Mouse (Mus musculus): ENCODE measurements around the gene Gan. TPM values are rescaled to one million over a fixed set of nuclear protein-coding genes. Genes with fewer than 3 reads are reported as not detected.

Gene Gan
- polyA plus RNA-seq, 1 experiment from 2014 or later = 0.63 TPM

DNA sequence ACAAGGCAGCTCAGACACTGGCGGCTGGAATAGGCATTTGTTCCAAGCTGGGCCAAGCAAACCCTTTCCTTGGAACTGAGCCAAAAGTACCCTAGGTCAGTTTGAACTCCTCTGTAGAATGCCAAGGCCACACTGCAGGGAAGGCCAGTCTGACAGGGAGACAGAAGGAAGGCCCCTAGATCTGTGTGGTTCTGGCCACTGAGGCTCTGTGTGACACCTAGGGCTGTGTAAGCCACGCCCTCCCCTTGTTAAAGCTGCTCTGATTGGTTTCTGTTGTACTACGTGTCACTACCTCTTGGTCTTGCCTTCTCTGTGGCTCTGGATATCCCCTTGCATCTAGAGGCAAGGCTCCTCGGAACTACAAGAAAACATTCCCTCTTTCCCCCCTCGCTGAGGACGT lies 86.7 kb downstream of the Gan start:
- Histone ChIP-seq H3K4me2 (ENCODE audit: low read depth, low read length) (no peak overlapping the region), H3K9ac (ENCODE audit: low read depth, low read length) (no peak overlapping the region), H3K4me1 (ENCODE audit: control insufficient read depth, low read depth, low read length) (no peaks in the 10 kb centered on the region), H3K4me3 (ENCODE audit: low read depth, low read length) (no peak overlapping the region), H3K27me3 (ENCODE audit: control insufficient read depth, insufficient read depth, low read depth, low read length) (no peaks in the 10 kb centered on the region), H3K9me3 (replicated peaks; ENCODE audit: control insufficient read depth, low read length) (no peaks in the 10 kb centered on the region), H3K36me3 (ENCODE audit: control insufficient read depth, insufficient read depth) (no peaks in the 10 kb centered on the region), H3K27ac (ENCODE audit: low read length) (no peak overlapping the region)
- ATAC-seq (ENCODE audit: low read depth) = peak; percentile 54; the same call in 1 of the 2 replicates
- 55% methylated on average over 6 of the region's 6 CpGs for WGBS (ENCODE audit: insufficient replicate concordance)

DNA sequence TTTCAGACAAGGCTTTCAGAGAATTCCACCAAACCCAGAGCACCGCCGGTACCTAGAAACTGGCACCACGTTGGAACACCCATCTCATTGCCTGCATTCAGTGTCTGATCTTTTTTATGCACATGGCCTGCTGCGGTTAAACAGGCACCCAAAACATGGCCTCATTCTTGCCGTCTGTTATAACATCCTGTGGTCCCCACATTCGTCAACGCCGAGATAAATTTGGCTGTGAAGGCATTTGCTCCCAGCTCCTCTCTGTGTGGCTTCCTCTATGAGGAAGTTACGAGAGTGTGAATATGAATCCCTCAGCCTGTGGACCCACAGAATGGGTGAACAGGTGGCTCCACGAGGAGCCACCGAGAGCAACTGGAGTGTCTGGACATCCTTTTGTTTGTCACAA lies 90.4 kb downstream of the Gan start:
- Histone ChIP-seq H3K4me2 (ENCODE audit: low read depth, low read length) (no peak overlapping the region), H3K9ac (ENCODE audit: low read depth, low read length) (no peak overlapping the region), H3K36me3 (ENCODE audit: control insufficient read depth, insufficient read depth) (no peaks in the 10 kb centered on the region), H3K4me3 (ENCODE audit: low read depth, low read length) (no peak overlapping the region), H3K27me3 (ENCODE audit: control insufficient read depth, insufficient read depth, low read depth, low read length) (no peaks in the 10 kb centered on the region), H3K9me3 (replicated peaks; ENCODE audit: control insufficient read depth, low read length) (peaks cover under 1% of the 10 kb centered on the region; the same call in 1 of the 2 replicates), H3K4me1 (ENCODE audit: control insufficient read depth, low read depth, low read length) (no peaks in the 10 kb centered on the region), H3K27ac (ENCODE audit: low read length) (no peak overlapping the region)
- WGBS (ENCODE audit: insufficient replicate concordance) = 27% methylated on average over 11 of the region's 11 CpGs
- no peak for ATAC-seq (ENCODE audit: low read depth)

- H3K27me3 ChIP-seq (ENCODE audit: control insufficient read depth, insufficient read depth, low read depth, low read length) = no peaks in the 10 kb centered on the region
- peaks cover 2% of the 10 kb centered on the region; the same call in 1 of the 2 replicates for H3K9me3 ChIP-seq (replicated peaks; ENCODE audit: control insufficient read depth, low read length)
- H3K27ac ChIP-seq (ENCODE audit: low read length) = no peak overlapping the region
- ATAC-seq (ENCODE audit: low read depth) = no peak
- H3K36me3 ChIP-seq (ENCODE audit: control insufficient read depth, insufficient read depth) = no peaks in the 10 kb centered on the region
- 51% methylated on average over 7 of the region's 7 CpGs for WGBS (ENCODE audit: insufficient replicate concordance)
- no peak overlapping the region for H3K9ac ChIP-seq (ENCODE audit: low read depth, low read length)
- H3K4me3 ChIP-seq (ENCODE audit: low read depth, low read length) = no peak overlapping the region
- H3K4me2 ChIP-seq (ENCODE audit: low read depth, low read length) = no peak overlapping the region
- peaks cover 6% of the 10 kb centered on the region for H3K4me1 ChIP-seq (ENCODE audit: control insufficient read depth, low read depth, low read length)
Observed at GRCm38 (mm10) chr8:117251086-117251681, 93.2 kb downstream of the Gan start.

GRCm38 (mm10) chr8:117252650-117253049 lies 94.7 kb downstream of the Gan start:
- no peak overlapping the region for H3K9ac ChIP-seq (ENCODE audit: low read depth, low read length)
- ATAC-seq (ENCODE audit: low read depth) = no peak
- no peaks in the 10 kb centered on the region for H3K27me3 ChIP-seq (ENCODE audit: control insufficient read depth, insufficient read depth, low read depth, low read length)
- peaks cover 7% of the 10 kb centered on the region for H3K4me1 ChIP-seq (ENCODE audit: control insufficient read depth, low read depth, low read length)
- peaks cover 2% of the 10 kb centered on the region; the same call in 1 of the 2 replicates for H3K9me3 ChIP-seq (replicated peaks; ENCODE audit: control insufficient read depth, low read length)
- H3K4me3 ChIP-seq (ENCODE audit: low read depth, low read length) = no peak overlapping the region
- no peak overlapping the region for H3K4me2 ChIP-seq (ENCODE audit: low read depth, low read length)
- 0 out of 2 replicates have a peak overlapping the region, but pooled peaks have one; percentile 1 for H3K27ac ChIP-seq (ENCODE audit: low read length)
- no peaks in the 10 kb centered on the region for H3K36me3 ChIP-seq (ENCODE audit: control insufficient read depth, insufficient read depth)
- WGBS (ENCODE audit: insufficient replicate concordance) = 71% methylated on average over 8 of the region's 8 CpGs

DNA sequence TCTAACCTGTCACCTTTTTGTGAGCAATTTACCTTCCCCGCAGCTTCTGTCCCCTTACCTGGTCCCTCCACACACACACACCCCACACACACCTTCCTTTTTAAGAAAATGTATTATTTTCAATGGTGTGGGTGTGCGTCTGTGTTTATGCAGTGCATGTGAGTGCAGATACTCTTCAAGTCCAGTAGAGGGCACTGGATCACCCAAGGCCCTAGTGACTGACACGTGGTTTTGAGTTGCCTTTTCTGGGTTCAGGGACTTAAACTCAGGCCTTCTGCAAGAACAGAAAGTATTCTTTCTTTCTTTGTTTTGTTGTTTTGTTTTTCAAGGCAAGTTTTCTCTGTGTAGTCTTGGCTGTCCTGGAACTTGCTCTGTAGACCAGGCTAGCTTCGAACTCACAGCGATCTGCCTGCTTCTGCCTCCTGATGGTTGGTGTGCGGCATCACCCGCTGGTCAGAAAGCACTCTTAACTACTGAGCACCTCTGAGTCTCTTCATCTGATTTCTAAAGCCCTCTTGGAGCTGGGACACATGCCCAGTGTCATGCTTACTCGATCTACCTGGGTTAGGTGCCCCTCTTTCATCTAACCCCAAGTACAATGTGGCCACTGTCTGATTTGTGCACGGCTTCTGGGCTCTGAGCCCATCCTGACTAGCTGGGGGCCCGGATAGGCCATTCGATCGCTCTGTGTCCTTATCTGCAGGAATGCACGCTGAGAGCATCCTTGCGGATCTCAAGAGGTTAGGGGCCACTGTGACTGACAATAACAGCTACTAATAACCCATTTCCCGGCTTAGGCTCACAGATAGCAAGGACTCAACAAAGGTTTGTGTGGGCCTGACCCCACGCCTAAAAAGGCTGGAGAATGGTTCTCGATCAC lies 95.7 kb downstream of the Gan start:
- Histone ChIP-seq H3K9ac (ENCODE audit: low read depth, low read length) (no peak overlapping the region), H3K9me3 (replicated peaks; ENCODE audit: control insufficient read depth, low read length) (peaks cover 2% of the 10 kb centered on the region; the same call in 1 of the 2 replicates), H3K27me3 (ENCODE audit: control insufficient read depth, insufficient read depth, low read depth, low read length) (no peaks in the 10 kb centered on the region), H3K27ac (ENCODE audit: low read length) (no peak overlapping the region), H3K4me1 (ENCODE audit: control insufficient read depth, low read depth, low read length) (peaks cover 12% of the 10 kb centered on the region), H3K4me2 (ENCODE audit: low read depth, low read length) (no peak overlapping the region), H3K36me3 (ENCODE audit: control insufficient read depth, insufficient read depth) (no peaks in the 10 kb centered on the region), H3K4me3 (ENCODE audit: low read depth, low read length) (no peak overlapping the region)
- WGBS (ENCODE audit: insufficient replicate concordance) = 74% methylated on average over 17 of the region's 17 CpGs
- no peak for ATAC-seq (ENCODE audit: low read depth)

DNA sequence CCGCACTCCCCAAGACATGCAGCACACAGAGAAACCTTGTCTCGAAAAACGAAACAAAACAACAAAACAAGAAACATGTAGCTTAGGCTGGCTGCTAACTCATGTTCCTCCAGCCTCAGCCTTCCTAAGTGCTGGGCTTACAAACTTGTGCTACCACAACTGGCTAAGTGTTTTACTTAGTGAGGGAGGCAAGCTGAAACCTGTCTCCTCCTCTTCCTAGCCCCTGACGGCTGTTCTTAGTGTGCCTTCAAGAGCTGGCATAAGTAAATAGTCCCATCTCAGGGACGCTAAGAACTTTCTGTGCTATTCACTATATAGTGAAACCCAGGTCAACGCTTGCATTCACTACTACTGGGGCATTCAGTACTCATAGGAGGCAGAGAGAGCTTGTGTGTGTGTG lies 96.6 kb downstream of the Gan start:
- no peak for ATAC-seq (ENCODE audit: low read depth)

GRCm38 (mm10) chr8:117256292-117256938 lies 98.5 kb downstream of the Gan start:
- H3K4me1 ChIP-seq (ENCODE audit: control insufficient read depth, low read depth, low read length) = peaks cover 37% of the 10 kb centered on the region
- no peaks in the 10 kb centered on the region for H3K27me3 ChIP-seq (ENCODE audit: control insufficient read depth, insufficient read depth, low read depth, low read length)
- H3K4me2 ChIP-seq (ENCODE audit: low read depth, low read length) = peak overlapping the region; percentile 86
- H3K27ac ChIP-seq (ENCODE audit: low read length) = peak overlapping the region; percentile 83
- ATAC-seq (ENCODE audit: low read depth) = peak; percentile 91
- peak overlapping the region; percentile 93 for H3K4me3 ChIP-seq (ENCODE audit: low read depth, low read length)
- H3K9ac ChIP-seq (ENCODE audit: low read depth, low read length) = peak overlapping the region; percentile 96
- no peaks in the 10 kb centered on the region for H3K36me3 ChIP-seq (ENCODE audit: control insufficient read depth, insufficient read depth)
- under 1% methylated on average over 54 of the region's 92 CpGs for WGBS (ENCODE audit: insufficient replicate concordance)
- peaks cover 2% of the 10 kb centered on the region; the same call in 1 of the 2 replicates for H3K9me3 ChIP-seq (replicated peaks; ENCODE audit: control insufficient read depth, low read length)

More for the DNA sequence above, 96.6 kb downstream of the Gan start:
- Histone ChIP-seq H3K4me1 (ENCODE audit: control insufficient read depth, low read depth, low read length) (peaks cover 20% of the 10 kb centered on the region), H3K27ac (ENCODE audit: low read length) (no peak overlapping the region), H3K27me3 (ENCODE audit: control insufficient read depth, insufficient read depth, low read depth, low read length) (no peaks in the 10 kb centered on the region), H3K4me2 (ENCODE audit: low read depth, low read length) (no peak overlapping the region), H3K9ac (ENCODE audit: low read depth, low read length) (no peak overlapping the region), H3K36me3 (ENCODE audit: control insufficient read depth, insufficient read depth) (no peaks in the 10 kb centered on the region), H3K9me3 (replicated peaks; ENCODE audit: control insufficient read depth, low read length) (peaks cover 2% of the 10 kb centered on the region; the same call in 1 of the 2 replicates), H3K4me3 (ENCODE audit: low read depth, low read length) (no peak overlapping the region)
- 80% methylated on average over 6 of the region's 6 CpGs for WGBS (ENCODE audit: insufficient replicate concordance)

DNA sequence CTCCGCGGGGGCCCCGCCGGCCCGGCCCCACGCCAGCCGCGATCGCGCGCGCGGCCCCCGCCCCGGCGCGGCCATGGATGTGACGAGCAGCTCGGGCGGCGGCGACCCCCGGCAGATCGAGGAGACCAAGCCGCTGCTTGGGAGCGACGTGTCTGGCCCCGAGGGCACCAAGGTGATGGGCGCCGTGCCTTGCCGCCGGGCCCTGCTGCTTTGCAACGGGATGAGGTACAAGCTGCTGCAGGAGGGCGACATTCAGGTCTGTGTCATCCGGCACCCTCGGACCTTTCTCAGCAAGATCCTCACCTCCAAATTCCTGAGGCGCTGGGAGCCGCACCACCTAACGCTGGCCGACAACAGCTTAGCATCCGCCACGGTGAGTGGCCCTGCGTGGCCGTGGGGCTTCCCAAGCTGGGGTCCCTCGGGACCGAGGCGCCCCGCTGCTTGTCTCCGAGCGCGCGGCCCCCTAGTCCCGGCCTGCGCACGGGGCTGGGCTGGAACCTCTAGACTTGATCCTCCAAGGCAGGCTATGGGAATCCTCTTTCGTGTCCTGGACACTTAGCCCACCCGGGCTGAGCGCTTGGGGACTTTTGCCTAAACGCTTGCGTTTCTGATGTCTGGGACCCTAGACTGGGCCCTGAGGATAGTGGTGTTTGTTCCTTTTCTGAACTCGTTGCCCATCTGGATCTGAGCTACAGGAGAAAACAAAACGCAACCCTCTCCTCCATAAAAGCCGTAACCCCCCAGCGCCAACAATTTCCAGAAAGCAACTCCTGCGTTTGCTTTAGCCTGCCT lies 99.3 kb downstream of the Gan start, which contains the start of gene Cmip:
Cmip (plus strand) TSS at position 36 of the 792 bp plus-strand sequence.
- H3K4me1 ChIP-seq (ENCODE audit: control insufficient read depth, low read depth, low read length) = peaks cover 45% of the 10 kb centered on the region
- ATAC-seq (ENCODE audit: low read depth) = peak; percentile 14
- H3K27me3 ChIP-seq (ENCODE audit: control insufficient read depth, insufficient read depth, low read depth, low read length) = no peaks in the 10 kb centered on the region
- peak within 1 kb of the TSS; percentile 93 for H3K4me3 ChIP-seq (ENCODE audit: low read depth, low read length)
- H3K36me3 ChIP-seq (ENCODE audit: control insufficient read depth, insufficient read depth) = no peaks in the 10 kb centered on the region
- peak within 1 kb of the TSS; percentile 83 for H3K27ac ChIP-seq (ENCODE audit: low read length)
- H3K4me2 ChIP-seq (ENCODE audit: low read depth, low read length) = peak within 1 kb of the TSS; percentile 86
- peaks cover 2% of the 10 kb centered on the region; the same call in 1 of the 2 replicates for H3K9me3 ChIP-seq (replicated peaks; ENCODE audit: control insufficient read depth, low read length)
- WGBS (ENCODE audit: insufficient replicate concordance) = under 1% methylated on average over 54 of the region's 65 CpGs
- peak within 1 kb of the TSS; percentile 96 for H3K9ac ChIP-seq (ENCODE audit: low read depth, low read length)

All from liver, embryonic 16.5 days (tissue).